Mouse (Mus musculus) liver (tissue): ENCODE results near the gene Pced1b.

Experiments used
- DNase-seq: peaks from one replicate; pipeline ENCODE4 v3.0.0-alpha.2; 2020; ENCODE audit warnings: mixed read lengths

Pced1b gene

GRCm38 (mm10) chr15:97257206-97257775 lies 10.4 kb downstream of the Pced1b start:
- no peak for DNase-seq

GRCm38 (mm10) chr15:97258483-97259230 lies 11.8 kb downstream of the Pced1b start:
- DNase-seq = no peak

GRCm38 (mm10) chr15:97259300-97259699 lies 12.4 kb downstream of the Pced1b start:
- no peak for DNase-seq

GRCm38 (mm10) chr15:97259968-97260597 lies 13.2 kb downstream of the Pced1b start:
- no peak for DNase-seq

GRCm38 (mm10) chr15:97262251-97262650 lies 15.3 kb downstream of the Pced1b start:
- no peak for DNase-seq

GRCm38 (mm10) chr15:97266236-97266845 lies 19.4 kb downstream of the Pced1b start:
- no peak for DNase-seq

GRCm38 (mm10) chr15:97267094-97267695 lies 20.3 kb downstream of the Pced1b start:
- DNase-seq = no peak

- DNase-seq = no peak
Observed at GRCm38 (mm10) chr15:97271985-97272697, 25.2 kb downstream of the Pced1b start.

- no peak for DNase-seq
Observed at GRCm38 (mm10) chr15:97272831-97273230, 25.9 kb downstream of the Pced1b start.

- DNase-seq = no peak
Observed at GRCm38 (mm10) chr15:97275626-97276395, 28.9 kb downstream of the Pced1b start.

- no peak for DNase-seq
Observed at GRCm38 (mm10) chr15:97276660-97277153, 29.8 kb downstream of the Pced1b start.

- no peak for DNase-seq
Observed at GRCm38 (mm10) chr15:97277328-97277727, 30.4 kb downstream of the Pced1b start.

- DNase-seq = no peak
Observed at GRCm38 (mm10) chr15:97278340-97278948, 31.5 kb downstream of the Pced1b start.

- DNase-seq = no peak
Observed at GRCm38 (mm10) chr15:97280131-97280530, 33.2 kb downstream of the Pced1b start.

GRCm38 (mm10) chr15:97280776-97281175 lies 33.9 kb downstream of the Pced1b start:
- no peak for DNase-seq

GRCm38 (mm10) chr15:97281712-97282571 lies 35.0 kb downstream of the Pced1b start:
- DNase-seq = no peak

- no peak for DNase-seq
Observed at GRCm38 (mm10) chr15:97282572-97282881, 35.6 kb downstream of the Pced1b start.

- no peak for DNase-seq
Observed at GRCm38 (mm10) chr15:97284201-97284600, 37.3 kb downstream of the Pced1b start.

GRCm38 (mm10) chr15:97285665-97286212 lies 38.8 kb downstream of the Pced1b start:
- no peak for DNase-seq

GRCm38 (mm10) chr15:97286731-97287130 lies 39.8 kb downstream of the Pced1b start:
- DNase-seq = no peak
